Mouse (Mus musculus): ENCODE results near the gene Trim9.

DNA sequence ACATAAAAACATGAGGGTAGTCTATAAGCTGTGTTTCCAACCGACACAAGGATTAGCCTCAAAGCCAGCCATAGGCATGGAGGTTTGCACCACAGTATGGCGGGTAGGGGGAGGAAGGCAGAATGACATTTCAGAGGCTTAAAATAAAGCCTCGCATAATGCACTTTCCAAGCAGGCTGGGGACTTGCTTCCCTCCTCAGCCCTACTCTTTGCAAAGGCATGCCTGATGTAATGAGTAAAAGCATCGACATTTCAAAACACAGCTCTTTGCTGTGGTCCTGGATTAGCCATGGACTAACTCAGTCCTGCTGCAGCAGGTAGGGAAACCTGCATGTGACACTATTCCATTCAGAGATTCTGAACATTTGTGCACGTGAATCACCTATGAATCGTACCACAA, 77.7 kb downstream of the Trim9 start:
- no peak for TF ChIP-seq USF1 (IDR thresholded peaks at IDR 0.05; ENCODE audit: low read depth, low read length)
- no peak for TF ChIP-seq CTCF (IDR thresholded peaks at IDR 0.05 in 2 of 3, conservative IDR thresholded peaks at IDR 0.05 in 1 of 3; ENCODE audit: control insufficient read depth in 1 of 3, insufficient read depth in 1 of 3, low read depth in 2 of 3, low read length in 3 of 3, poor library complexity in 1 of 3, severe bottlenecking in 1 of 3)
